Mouse (Mus musculus) brain, embryonic 14.5 days (tissue): ENCODE data around the gene Gm21887.
"Not testable (repeated sequence)": the region's sequence is repeated elsewhere in the genome, so short reads cannot be mapped to it uniquely, and the experiment has no call there.

Source experiments
- CTCF ChIP-seq: fragments of 200-500 bp; IDR thresholded peaks from 2 replicates; pipeline ENCODE4 v1.5.1; 2012; ENCODE audit warnings: inconsistent platforms, mild to moderate bottlenecking, moderate library complexity, borderline replicate concordance; ENCODE audit not compliant: insufficient read depth, insufficient read length; ENCODE audit errors: extremely low read depth
- POLR2A ChIP-seq: fragments of 200-500 bp; IDR thresholded peaks from 2 replicates; pipeline ENCODE4 v1.6.1; 2012; ENCODE audit warnings: mild to moderate bottlenecking, inconsistent platforms, borderline replicate concordance; ENCODE audit not compliant: poor library complexity, insufficient read depth, insufficient read length, severe bottlenecking; ENCODE audit errors: extremely low read depth

DNA sequence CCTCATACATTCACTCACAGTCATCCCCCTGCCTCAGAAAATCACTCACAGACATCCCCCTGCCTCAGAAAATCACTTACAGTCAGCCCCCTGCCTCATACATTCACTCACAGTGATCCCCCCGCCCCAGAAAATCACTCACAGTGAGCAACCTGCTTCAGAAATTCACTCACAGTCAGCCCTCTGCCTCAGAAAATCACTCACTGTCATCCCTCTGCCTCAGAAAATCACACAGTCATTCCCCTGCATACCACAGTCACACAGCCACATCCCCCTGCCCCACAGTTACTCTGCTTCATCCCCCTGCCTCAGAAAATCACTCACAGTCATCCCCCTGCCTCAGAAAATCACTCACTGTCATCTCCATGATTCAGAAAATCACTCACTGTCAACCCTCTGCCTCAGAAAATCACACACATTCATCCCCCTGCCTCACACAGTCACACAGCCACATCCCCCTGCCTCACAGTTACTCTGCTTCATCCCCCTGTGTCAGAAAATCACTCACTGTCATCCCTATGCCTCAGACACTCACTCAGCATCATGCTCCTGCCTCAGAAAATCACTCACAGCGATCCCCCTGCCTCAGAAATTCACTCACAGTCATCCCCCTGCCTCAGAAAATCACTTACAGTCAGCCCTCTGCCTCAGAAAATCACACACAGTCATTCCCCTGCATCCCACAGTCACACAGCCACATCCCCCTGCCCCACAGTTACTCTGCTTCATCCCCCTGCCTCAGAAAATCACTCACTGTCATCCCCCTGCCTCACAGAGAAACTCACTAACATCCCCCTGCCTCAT, 1.9 kb upstream of the Gm21887 start:
- not testable (repeated sequence) for TF ChIP-seq CTCF, POLR2A
